8 mouse cellular contexts compared by ENCODE assay signal in genomic region chr2:163054891-163055494, GRCm38 (mm10). TPM values are rescaled to one million over a fixed set of nuclear protein-coding genes. Genes with fewer than 3 reads are reported as not detected.
DNase-seq lines count a peak whose midpoint lies in the region; ATAC-seq and TF ChIP-seq lines count a peak whose summit lies in the region.

No protein-coding gene starts in this region.

- 0 out of 2 replicates have a peak, but pooled peaks have one; percentile 17 for TF ChIP-seq POLR2A in bone marrow, adult 2 months (IDR thresholded peaks at IDR 0.05; ENCODE audit: borderline replicate concordance, control insufficient read depth, low read depth, low read length)

- peaks cover 2% of the 10 kb centered on the region; the same call in 1 of the 2 replicates for H3K4me1 ChIP-seq in bone marrow, adult 2 months (ENCODE audit: control insufficient read depth, insufficient read depth, low read length)
- H3K4me1 ChIP-seq in forebrain, postnatal 0 days (ENCODE audit: insufficient read depth), result peaks cover 9% of the 10 kb centered on the region; the same call in 1 of the 2 replicates

- H3K9ac ChIP-seq in forebrain, postnatal 0 days, result peak overlapping the region; percentile 39; the same call in 1 of the 2 replicates

- intact Hi-C loops in left cerebral cortex, postnatal 4 days (cut with DNase I), result no loop called here
- intact Hi-C loops in left cerebral cortex, postnatal 36 days (cut with DNase I), result no loop called here

- TF ChIP-seq CTCF in bone marrow, adult 2 months (IDR thresholded peaks at IDR 0.05; ENCODE audit: control insufficient read depth, insufficient read depth, low read length), result no peak
- TF ChIP-seq CTCF in forebrain, postnatal 0 days (IDR thresholded peaks at IDR 0.05; ENCODE audit: low read depth), result no peak

- H3K9me3 ChIP-seq in forebrain, postnatal 0 days (ENCODE audit: low read length), result no peaks in the 10 kb centered on the region

- H3K4me2 ChIP-seq in forebrain, postnatal 0 days (ENCODE audit: low read depth), result peak overlapping the region; percentile 100

- H3K36me3 ChIP-seq in forebrain, postnatal 0 days (ENCODE audit: insufficient read depth), result no peaks in the 10 kb centered on the region

- DNase-seq in left cerebral cortex, postnatal 4 days, result peak; percentile 17
- DNase-seq in left cerebral cortex, postnatal 36 days (ENCODE audit: low spot score in 2 of 2), result no peak
- no peak for DNase-seq in forebrain, postnatal 0 days
- DNase-seq in liver, result peak; percentile 58
- DNase-seq in retina, embryonic 14.5 days (ENCODE audit: low spot score), result peak; percentile 37
- DNase-seq in cerebellum, adult 8-10 months, result no peak

- no peak for ATAC-seq in forebrain, postnatal 0 days
- no peak for ATAC-seq in monocyte, adult 5-6 weeks (replicated peaks; ENCODE audit: insufficient number of reproducible peaks, low FRiP score, low TSS enrichment, poor library complexity, severe bottlenecking)

- peak overlapping the region; percentile 44 for H3K27ac ChIP-seq in bone marrow, adult 2 months (ENCODE audit: control insufficient read depth, insufficient read depth, low read depth, low read length, poor library complexity)
- H3K27ac ChIP-seq in forebrain, postnatal 0 days (ENCODE audit: low read depth, low read length), result no peak overlapping the region

- H3K4me3 ChIP-seq in bone marrow, adult 2 months (replicated peaks; ENCODE audit: control insufficient read depth, low read depth, low read length), result peak overlapping the region; percentile 82
- H3K4me3 ChIP-seq in forebrain, postnatal 0 days (ENCODE audit: low read depth, low read length), result peak overlapping the region; percentile 53

- no peaks in the 10 kb centered on the region for H3K27me3 ChIP-seq in forebrain, postnatal 0 days (ENCODE audit: insufficient read depth, low read length)

- WGBS in bone marrow, adult 2 months, result under 1% methylated on average over 38 of the region's 38 CpGs
- WGBS in forebrain, postnatal 0 days, result under 1% methylated on average over 35 of the region's 38 CpGs

RNA-seq across cellular contexts. Expression of gene Mybl2, which starts 0.5 kb away (rescaled TPM):
- 1 to 10 TPM; 4.3 to 5.7 TPM for total RNA-seq in left cerebral cortex, postnatal 4 days (2021)
- 1 to 10 TPM; 1.2 to 4.5 TPM for total RNA-seq in left cerebral cortex, postnatal 36 days (2021)
- 43.6 and 59.3 TPM in 2 replicates for polyA plus RNA-seq in bone marrow, adult 2 months (2011; ENCODE audit: insufficient read depth, insufficient read length, low replicate concordance, missing spikeins)
- 2.8 and 3.0 TPM in 2 replicates for total RNA-seq in forebrain, postnatal 0 days (2014; rRNA removed)
- polyA plus RNA-seq in forebrain, postnatal 0 days (2015; fragmentation: Nextera tagmentation; extraction: Ambion mirVana), result 2.1 and 3.1 TPM in 2 replicates
- 0.32 to 1.5 TPM in 2 of 3 replicates, not detected in the other for total RNA-seq in monocyte, adult 5-6 weeks (2017)

RNA-seq across cellular contexts. Expression of gene Gtsf1l, which starts 32.7 kb away (rescaled TPM):
- not detected for total RNA-seq in left cerebral cortex, postnatal 4 days (2021)
- total RNA-seq in left cerebral cortex, postnatal 36 days (2021), result not detected
- 10.0 TPM in 1 of 2 replicates, not detected in the other for polyA plus RNA-seq in bone marrow, adult 2 months (2011; ENCODE audit: insufficient read depth, insufficient read length, low replicate concordance, missing spikeins)
- total RNA-seq in forebrain, postnatal 0 days (2014; rRNA removed), result not detected in 2 replicates
- 0.31 TPM in 1 of 2 replicates, not detected in the other for polyA plus RNA-seq in forebrain, postnatal 0 days (2015; fragmentation: Nextera tagmentation; extraction: Ambion mirVana)
- total RNA-seq in monocyte, adult 5-6 weeks (2017), result not detected in 3 replicates

RNA-seq across cellular contexts. Expression of gene Ift52, which starts 37.8 kb away (rescaled TPM):
- total RNA-seq in left cerebral cortex, postnatal 4 days (2021), result 10 to 100 TPM; 23.6 to 26.2 TPM
- total RNA-seq in left cerebral cortex, postnatal 36 days (2021), result 10 to 100 TPM; 30.2 to 36.1 TPM
- polyA plus RNA-seq in bone marrow, adult 2 months (2011; ENCODE audit: insufficient read depth, insufficient read length, low replicate concordance, missing spikeins), result 11.2 and 16.8 TPM in 2 replicates
- 16.0 and 21.3 TPM in 2 replicates for total RNA-seq in forebrain, postnatal 0 days (2014; rRNA removed)
- polyA plus RNA-seq in forebrain, postnatal 0 days (2015; fragmentation: Nextera tagmentation; extraction: Ambion mirVana), result 26.5 and 31.4 TPM in 2 replicates
- total RNA-seq in monocyte, adult 5-6 weeks (2017), result 22.0 to 34.8 TPM (median 29.3 TPM) in 3 replicates

Comparison
In these comparisons a context has a peak if more than half of its experiments do, and no peak if none do; other contexts are left out.
1. DNase-seq: peak in left cerebral cortex, postnatal 4 days (single experiment), liver (single experiment) and retina, embryonic 14.5 days (single experiment); none in left cerebral cortex, postnatal 36 days (0 of 2), forebrain, postnatal 0 days (single experiment) and cerebellum, adult 8-10 months (single experiment).